Mouse (Mus musculus): ENCODE measurements around the gene Cryga. TPM values are rescaled to one million over a fixed set of nuclear protein-coding genes. Genes with fewer than 3 reads are reported as not detected.
"Not testable (repeated sequence)": the region's sequence is repeated elsewhere in the genome, so short reads cannot be mapped to it uniquely, and the experiment has no call there.

Gene Cryga
- polyA plus RNA-seq, 1 experiment from 2014 or later = not detected

DNA sequence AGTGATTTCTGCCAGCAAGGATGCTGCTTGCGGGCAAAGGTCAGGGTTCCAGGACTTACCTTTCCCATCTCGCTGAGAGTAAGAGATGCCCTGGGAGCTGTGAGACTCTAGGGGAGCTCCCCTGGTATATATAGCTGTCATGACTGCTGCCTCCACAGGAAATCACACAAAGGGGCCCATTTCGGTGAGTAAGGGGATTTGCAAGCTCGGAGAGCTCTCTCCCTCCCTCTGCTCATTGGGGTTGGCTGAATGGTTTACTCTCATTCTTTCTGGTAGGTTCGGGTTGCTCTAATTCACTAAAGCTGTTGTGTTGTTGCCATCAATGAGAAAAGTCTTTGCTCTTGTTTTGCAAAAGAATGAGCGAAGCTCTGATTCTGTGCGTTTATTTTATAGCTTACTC lies 21.0 kb downstream of the Cryga start, which contains the start of gene Crygb:
Gene Crygb (minus strand): TSS at position 101 of the 400 bp plus-strand sequence.
- Histone ChIP-seq H3K27ac (no peak within 1 kb of the TSS), H3K4me3 (no peak within 1 kb of the TSS), H3K9me3 (no peaks in the 10 kb centered on the region), H3K36me3 (no peaks in the 10 kb centered on the region), H3K9ac (no peak within 1 kb of the TSS), H3K4me2 (replicated peaks) (no peak within 1 kb of the TSS), H3K27me3 (replicated peaks) (no peaks in the 10 kb centered on the region), H3K4me1 (no peaks in the 10 kb centered on the region)
- WGBS = 35% methylated on average over 7 of the region's 7 CpGs
- no peak for ATAC-seq (ENCODE audit: low FRiP score, low read depth)

DNA sequence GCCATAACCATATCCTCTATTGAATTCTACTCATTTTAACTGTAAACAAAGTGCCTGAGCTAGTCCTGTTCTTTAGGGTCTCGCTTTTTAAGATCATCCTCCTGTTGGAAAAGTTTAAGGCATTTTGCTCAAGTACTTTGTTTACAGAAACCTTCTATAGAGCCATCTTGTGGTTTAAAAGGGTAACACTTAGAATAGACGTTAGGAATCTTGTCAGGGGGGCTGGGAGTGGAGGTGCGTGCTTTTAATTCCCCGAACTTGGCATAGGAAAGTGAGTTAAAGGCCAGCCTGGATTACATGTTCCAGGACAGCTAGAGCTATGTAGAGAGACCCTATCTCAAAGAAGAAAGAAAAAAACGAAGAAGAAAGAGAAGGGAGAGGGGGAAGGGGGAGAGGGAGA lies 27.6 kb downstream of the Cryga start:
- H3K4me2 ChIP-seq (replicated peaks) = no peak overlapping the region
- no peaks in the 10 kb centered on the region for H3K27me3 ChIP-seq (replicated peaks)
- no peak for ATAC-seq (ENCODE audit: low FRiP score, low read depth)
- H3K36me3 ChIP-seq = no peaks in the 10 kb centered on the region
- H3K27ac ChIP-seq = no peak overlapping the region
- no peaks in the 10 kb centered on the region for H3K4me1 ChIP-seq
- no peak overlapping the region for H3K4me3 ChIP-seq
- 29% methylated on average over 5 of the region's 5 CpGs for WGBS
- no peak overlapping the region for H3K9ac ChIP-seq
- no peaks in the 10 kb centered on the region for H3K9me3 ChIP-seq

DNA sequence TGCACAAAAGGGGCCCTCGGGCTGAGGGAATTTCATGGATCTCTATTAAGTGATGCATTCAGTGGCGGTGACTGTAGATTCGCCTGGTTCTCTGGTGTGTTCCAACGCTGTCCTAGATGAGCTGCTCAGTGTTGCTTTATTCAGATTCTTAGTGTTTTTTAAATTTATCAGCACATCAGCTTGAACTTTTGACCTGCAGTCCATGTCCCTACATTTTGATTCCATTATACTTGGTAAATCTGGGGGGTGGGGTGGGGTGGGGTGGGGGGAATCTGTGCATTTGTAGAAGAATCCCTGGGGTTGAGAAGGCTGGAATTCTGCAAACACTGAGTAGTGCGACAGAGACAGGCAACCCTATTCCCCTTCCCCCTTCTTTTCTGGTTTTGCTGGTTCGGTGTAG lies 29.6 kb downstream of the Cryga start, which contains the start of gene Crygc:
Gene Crygc (minus strand): TSS at position 101 of the 400 bp plus-strand sequence.
- no peak within 1 kb of the TSS for H3K4me3 ChIP-seq
- H3K9ac ChIP-seq = no peak within 1 kb of the TSS

DNA sequence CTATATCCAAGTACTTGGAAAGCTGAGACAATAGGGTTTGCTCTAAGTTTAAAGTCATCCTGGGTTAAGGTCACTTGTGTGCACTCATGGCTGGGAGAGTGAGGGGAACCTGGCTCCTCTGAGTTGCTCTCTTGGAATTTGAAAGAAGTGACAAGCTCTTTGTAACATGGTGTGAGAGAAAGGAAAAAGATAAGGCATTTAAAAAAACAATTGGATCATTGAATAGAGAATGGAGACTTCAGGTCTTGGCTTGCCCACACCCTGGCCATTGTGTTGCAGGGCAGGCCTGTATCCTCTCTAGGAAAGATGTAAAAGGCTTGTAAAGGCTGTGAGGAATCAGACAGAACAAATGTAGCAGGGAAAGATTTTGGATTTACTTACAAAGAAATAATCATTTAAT lies 35.3 kb downstream of the Cryga start:
- ATAC-seq (ENCODE audit: low FRiP score, low read depth) = no peak
- H3K4me3 ChIP-seq = no peak overlapping the region
- no peaks in the 10 kb centered on the region for H3K9me3 ChIP-seq
- H3K27me3 ChIP-seq (replicated peaks) = no peaks in the 10 kb centered on the region
- no peak overlapping the region for H3K27ac ChIP-seq
- H3K4me2 ChIP-seq (replicated peaks) = no peak overlapping the region
- no peaks in the 10 kb centered on the region for H3K36me3 ChIP-seq
- H3K4me1 ChIP-seq = no peaks in the 10 kb centered on the region
- no peak overlapping the region for H3K9ac ChIP-seq

More for the DNA sequence above, 29.6 kb downstream of the Cryga start, which contains the start of gene Crygc:
- Histone ChIP-seq H3K36me3 (no peaks in the 10 kb centered on the region), H3K27ac (no peak within 1 kb of the TSS), H3K27me3 (replicated peaks) (no peaks in the 10 kb centered on the region), H3K9me3 (no peaks in the 10 kb centered on the region), H3K4me1 (no peaks in the 10 kb centered on the region), H3K4me2 (replicated peaks) (no peak within 1 kb of the TSS)
- no peak for ATAC-seq (ENCODE audit: low FRiP score, low read depth)
- WGBS = 57% methylated on average over 6 of the region's 6 CpGs

DNA sequence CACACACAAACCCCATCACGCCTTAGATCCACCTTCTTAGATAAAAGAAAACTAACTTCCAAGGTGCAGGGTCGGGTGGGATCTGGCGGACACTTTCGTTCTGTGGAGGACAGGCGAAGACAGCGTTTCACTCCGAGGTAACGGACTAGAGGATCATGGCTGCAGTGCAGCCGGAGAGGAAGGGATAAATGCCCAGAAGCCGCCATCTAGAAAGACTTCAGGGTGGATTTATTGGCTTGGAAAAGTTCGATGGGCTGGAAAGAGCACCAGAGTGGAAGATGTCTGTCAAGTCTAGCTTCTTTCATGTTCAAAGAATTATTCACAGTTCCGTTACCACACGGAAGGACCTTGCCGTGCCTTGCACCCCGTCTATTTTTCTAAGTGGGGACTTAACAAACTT lies 39.0 kb downstream of the Cryga start:
- H3K27me3 ChIP-seq (replicated peaks) = no peaks in the 10 kb centered on the region
- no peak overlapping the region for H3K4me3 ChIP-seq
- H3K9me3 ChIP-seq = no peaks in the 10 kb centered on the region
- H3K9ac ChIP-seq = no peak overlapping the region
- H3K27ac ChIP-seq = no peak overlapping the region
- no peaks in the 10 kb centered on the region for H3K36me3 ChIP-seq
- no peaks in the 10 kb centered on the region for H3K4me1 ChIP-seq
- H3K4me2 ChIP-seq (replicated peaks) = no peak overlapping the region
- no peak for ATAC-seq (ENCODE audit: low FRiP score, low read depth)
- 66% methylated on average over 15 of the region's 15 CpGs for WGBS

DNA sequence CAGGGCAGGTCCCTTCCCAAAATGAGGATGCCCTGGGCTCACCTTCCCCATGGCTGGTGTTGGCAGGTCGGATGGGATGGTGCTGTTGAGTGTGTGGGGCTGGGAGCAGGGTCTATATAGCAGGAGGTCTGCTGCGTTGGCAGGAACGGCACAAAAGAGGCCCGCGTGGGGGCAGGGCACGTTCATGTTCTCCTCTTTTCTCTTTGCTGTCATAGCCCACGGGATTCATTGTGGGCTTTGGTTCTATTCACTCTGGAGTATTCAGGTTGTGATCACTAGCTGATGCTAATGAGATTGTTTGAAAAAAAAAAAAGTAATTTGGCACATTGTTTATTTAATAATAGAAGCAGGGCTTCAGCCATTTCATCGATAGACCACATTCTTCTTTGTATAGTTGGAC lies 39.8 kb downstream of the Cryga start, which contains the start of gene Crygd:
Gene Crygd (minus strand): TSS at position 101 of the 400 bp plus-strand sequence.
- Histone ChIP-seq H3K36me3 (no peaks in the 10 kb centered on the region), H3K9ac (no peak within 1 kb of the TSS), H3K4me3 (no peak within 1 kb of the TSS), H3K4me2 (replicated peaks) (no peak within 1 kb of the TSS), H3K27ac (no peak within 1 kb of the TSS), H3K27me3 (replicated peaks) (no peaks in the 10 kb centered on the region), H3K9me3 (no peaks in the 10 kb centered on the region), H3K4me1 (no peaks in the 10 kb centered on the region)
- no peak for ATAC-seq (ENCODE audit: low FRiP score, low read depth)
- WGBS = 72% methylated on average over 8 of the region's 8 CpGs

DNA sequence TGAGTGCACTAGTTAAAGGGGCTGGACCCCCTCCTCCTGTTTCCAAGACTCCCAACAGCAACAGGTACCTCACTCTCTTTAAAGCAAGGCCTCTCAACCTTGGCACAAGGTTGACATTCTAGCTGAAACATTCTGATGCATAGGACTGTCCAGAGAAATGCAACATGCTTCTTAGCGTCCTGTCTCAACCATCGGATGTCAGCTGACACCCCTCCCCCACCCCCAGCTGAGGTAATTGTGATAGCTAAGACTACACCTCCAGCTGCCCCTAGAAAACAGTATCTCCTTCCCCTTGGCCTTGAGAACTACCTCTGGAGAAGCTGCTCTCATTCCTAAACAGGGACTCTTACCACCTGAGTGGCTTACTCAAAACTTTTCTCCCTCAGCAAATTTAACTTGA lies 51.0 kb downstream of the Cryga start:
- Histone ChIP-seq H3K9me3 (no peaks in the 10 kb centered on the region), H3K27ac (no peak overlapping the region), H3K27me3 (replicated peaks) (no peaks in the 10 kb centered on the region), H3K36me3 (no peaks in the 10 kb centered on the region), H3K4me3 (no peak overlapping the region), H3K9ac (no peak overlapping the region), H3K4me2 (replicated peaks) (no peak overlapping the region), H3K4me1 (no peaks in the 10 kb centered on the region)
- 43% methylated on average over 2 of the region's 2 CpGs for WGBS
- no peak for ATAC-seq (ENCODE audit: low FRiP score, low read depth)

DNA sequence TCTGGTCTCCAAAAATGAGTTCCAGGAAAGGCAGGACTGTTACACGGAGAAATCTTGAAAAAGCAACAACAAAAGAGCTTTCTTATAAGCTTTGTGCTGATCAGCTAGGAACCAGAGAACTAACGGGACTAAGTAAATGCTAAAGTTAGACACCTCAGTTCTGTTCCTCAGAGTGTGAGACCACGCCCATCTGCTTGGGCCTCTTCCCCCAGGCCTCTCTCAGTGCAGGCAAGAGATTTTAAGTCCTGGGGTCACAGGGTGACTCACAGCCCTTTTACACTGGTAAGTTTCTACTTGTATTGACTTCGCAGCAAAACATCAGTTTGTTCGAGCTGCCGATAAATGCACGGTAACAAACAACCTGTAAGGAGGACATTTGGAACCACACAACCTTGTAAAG lies 51.5 kb downstream of the Cryga start:
- H3K4me2 ChIP-seq (replicated peaks) = no peak overlapping the region
- 60% methylated on average over 7 of the region's 7 CpGs for WGBS
- H3K9me3 ChIP-seq = no peaks in the 10 kb centered on the region
- H3K27me3 ChIP-seq (replicated peaks) = no peaks in the 10 kb centered on the region
- H3K9ac ChIP-seq = no peak overlapping the region
- H3K4me3 ChIP-seq = no peak overlapping the region
- H3K36me3 ChIP-seq = no peaks in the 10 kb centered on the region
- no peaks in the 10 kb centered on the region for H3K4me1 ChIP-seq
- H3K27ac ChIP-seq = no peak overlapping the region
- ATAC-seq (ENCODE audit: low FRiP score, low read depth) = no peak

DNA sequence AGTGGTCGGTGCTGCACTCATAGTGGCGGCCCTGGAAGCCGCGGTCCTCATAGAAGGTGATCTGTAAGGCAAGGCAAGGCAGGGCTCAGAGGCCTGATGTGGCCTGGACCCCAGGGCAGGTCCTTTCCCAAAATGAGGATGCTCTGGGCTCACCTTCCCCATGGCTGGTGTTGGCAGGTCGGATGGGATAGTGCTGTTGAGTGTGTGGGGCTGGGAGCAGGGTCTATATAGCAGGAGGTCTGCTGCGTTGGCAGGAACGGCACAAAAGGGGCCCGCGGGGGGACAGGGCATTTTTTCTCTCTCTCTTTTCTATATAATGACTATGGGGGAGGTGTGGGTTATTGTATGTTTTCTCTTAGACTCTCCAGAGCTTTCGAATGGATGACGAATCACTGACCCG lies 52.2 kb downstream of the Cryga start, which contains the start of gene Cryge:
Gene Cryge (minus strand): TSS at position 198 of the 400 bp plus-strand sequence.
- H3K4me2 ChIP-seq (replicated peaks); H3K27ac ChIP-seq; H3K36me3 ChIP-seq; ATAC-seq (ENCODE audit: low FRiP score, low read depth); H3K4me1 ChIP-seq; H3K4me3 ChIP-seq; H3K9me3 ChIP-seq; H3K27me3 ChIP-seq (replicated peaks); H3K9ac ChIP-seq: not testable (repeated sequence)
- WGBS = 56% methylated on average over 12 of the region's 12 CpGs

Other genes starting within 250 kb of the Cryga start
- gene Plekhm3, start 146.5 kb downstream of the Cryga start, polyA plus RNA-seq (2016; fragmentation: Nextera tagmentation; extraction: Ambion mirVana) = 12.9 and 13.2 TPM in 2 replicates
- gene Akr1cl, start 70.6 kb downstream of the Cryga start, polyA plus RNA-seq (2016; fragmentation: Nextera tagmentation; extraction: Ambion mirVana) = 0.15 TPM in 1 of 2 replicates, not detected in the other
- not detected in 2 replicates for gene Cryge, start 52.2 kb downstream of the Cryga start, polyA plus RNA-seq (2016; fragmentation: Nextera tagmentation; extraction: Ambion mirVana)
- not detected in 2 replicates for gene Crygd, start 39.9 kb downstream of the Cryga start, polyA plus RNA-seq (2016; fragmentation: Nextera tagmentation; extraction: Ambion mirVana)
- gene Crygc, start 29.7 kb downstream of the Cryga start, polyA plus RNA-seq (2016; fragmentation: Nextera tagmentation; extraction: Ambion mirVana) = not detected in 2 replicates
- 0.46 TPM in 1 of 2 replicates, not detected in the other for gene Crygb, start 21.1 kb downstream of the Cryga start, polyA plus RNA-seq (2016; fragmentation: Nextera tagmentation; extraction: Ambion mirVana)
- gene Gm28845, start 16.2 kb upstream of the Cryga start, polyA plus RNA-seq (2016; fragmentation: Nextera tagmentation; extraction: Ambion mirVana) = not detected in 2 replicates
- gene D630023F18Rik, start 19.8 kb upstream of the Cryga start, polyA plus RNA-seq (2016; fragmentation: Nextera tagmentation; extraction: Ambion mirVana) = 0.19 TPM in 1 of 2 replicates, not detected in the other
- gene Idh1, start 83.1 kb upstream of the Cryga start, polyA plus RNA-seq (2016; fragmentation: Nextera tagmentation; extraction: Ambion mirVana) = 399 and 409 TPM in 2 replicates
- gene Pikfyve, start 83.3 kb upstream of the Cryga start, polyA plus RNA-seq (2016; fragmentation: Nextera tagmentation; extraction: Ambion mirVana) = 16.5 and 18.1 TPM in 2 replicates
- gene Pth2r, start 178.7 kb upstream of the Cryga start, polyA plus RNA-seq (2016; fragmentation: Nextera tagmentation; extraction: Ambion mirVana) = 4.2 and 4.7 TPM in 2 replicates